Mouse (Mus musculus) brown adipose tissue, adult 24 weeks (tissue): Measurements from ENCODE around the gene Myl12a. TPM values are rescaled to one million over a fixed set of nuclear protein-coding genes. Genes with fewer than 3 reads are reported as not detected.
"Not testable (repeated sequence)": the region's sequence is repeated elsewhere in the genome, so short reads cannot be mapped to it uniquely, and the experiment has no call there.

Source experiments
- H3K27ac ChIP-seq: fragments of 200-500 bp; replicated peaks from 2 replicates; pipeline ENCODE4 v1.5.1; 2012; ENCODE audit warnings: low read depth, mild to moderate bottlenecking, low read length
- H3K4me1 ChIP-seq: fragments of 200-500 bp; 2 replicates; pipeline ENCODE4 v1.6.1; 2012; ENCODE audit warnings: low read length, mixed read lengths; ENCODE audit not compliant: control insufficient read depth, insufficient read depth, insufficient read length
- H3K4me3 ChIP-seq: fragments of 200-500 bp; 2 replicates; pipeline ENCODE4 v1.5.1; 2012; ENCODE audit warnings: low read depth, mild to moderate bottlenecking, low read length, moderate library complexity; ENCODE audit not compliant: insufficient read depth
- polyA plus RNA-seq: library from polyadenylated mRNA; stranded (reverse); fragments of >200 nt; gene quantifications from 2 replicates; pipeline ENCODE4 v1.2.4, GENCODE M21; 2012; ENCODE audit not compliant: missing spikeins, insufficient read depth, insufficient read length

Gene Myl12a
- polyA plus RNA-seq, 1 experiment: 322 TPM

DNA sequence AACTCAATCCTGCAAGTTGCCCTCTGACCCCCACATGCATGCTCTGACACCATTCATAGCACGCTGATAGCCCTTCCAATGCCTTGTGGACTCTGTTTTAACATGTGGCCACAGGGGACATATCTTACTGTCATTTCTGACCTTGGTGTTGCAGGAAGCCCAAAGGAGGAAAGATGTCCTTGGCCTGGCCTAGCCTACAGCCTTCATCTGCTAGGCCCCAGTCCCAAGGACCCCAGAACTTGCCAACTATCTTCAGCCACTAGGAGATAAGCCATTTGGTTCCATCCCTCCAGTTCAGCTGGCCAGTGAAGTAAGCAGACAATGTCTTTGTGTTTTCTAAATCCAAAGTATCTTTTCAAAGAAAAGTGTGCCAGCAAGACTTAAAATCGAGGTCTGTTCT is 37.4 kb downstream of the Myl12a start:
- H3K4me1 ChIP-seq: no peaks in the 10 kb centered on the region

GRCm38 (mm10) chr17:70963546-70963945 is 39.1 kb downstream of the Myl12a start:
- not testable (repeated sequence) for H3K4me3 ChIP-seq, H3K27ac ChIP-seq, H3K4me1 ChIP-seq

More for the DNA sequence above, 37.4 kb downstream of the Myl12a start:
- Histone ChIP-seq H3K4me3 (no peak overlapping the region), H3K27ac (no peak overlapping the region)

DNA sequence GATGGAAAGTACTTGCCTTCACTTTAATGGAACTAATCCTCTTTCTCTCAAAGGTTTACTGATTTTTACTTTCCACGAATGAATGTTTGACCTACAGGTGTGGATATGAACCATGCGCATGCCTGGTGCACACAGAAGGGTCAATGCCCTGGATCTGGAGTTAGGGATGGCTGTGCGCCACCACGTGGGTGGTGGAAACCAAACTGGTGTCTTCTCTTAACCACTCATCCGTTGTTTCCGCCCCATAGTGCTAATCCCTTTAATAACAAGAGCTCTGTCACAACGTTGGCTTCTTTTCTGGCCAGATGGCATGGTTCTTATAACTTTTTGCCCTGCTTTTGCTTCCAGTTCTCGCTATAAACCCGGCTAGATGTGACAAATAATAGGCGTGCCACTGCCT is 51.4 kb downstream of the Myl12a start:
- no peak overlapping the region for H3K4me3 ChIP-seq
- H3K4me1 ChIP-seq: no peaks in the 10 kb centered on the region
- no peak overlapping the region for H3K27ac ChIP-seq

- no peak overlapping the region for H3K27ac ChIP-seq
- H3K4me3 ChIP-seq: no peak overlapping the region
These were observed 53.5 kb downstream of the Myl12a start for GRCm38 (mm10) chr17:70949171-70949570.

DNA sequence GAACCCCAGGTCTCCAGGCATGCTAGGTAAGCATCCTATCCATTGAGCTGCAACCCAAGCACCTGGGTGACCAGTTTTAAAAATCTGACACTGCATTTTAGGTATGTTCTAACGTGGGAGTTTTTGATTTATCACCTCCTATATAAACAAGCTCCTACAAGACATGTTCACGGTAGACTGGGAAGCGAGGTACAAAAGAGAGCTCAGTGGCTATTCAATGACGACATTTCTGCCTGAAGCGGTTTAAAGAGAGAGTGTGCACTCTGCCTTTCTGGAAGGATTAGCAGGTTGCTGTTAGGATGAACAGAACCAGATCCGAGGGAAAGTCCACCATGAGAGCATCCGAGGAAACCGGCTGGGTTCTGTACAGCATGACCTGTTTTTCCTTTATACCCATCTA is 54.0 kb downstream of the Myl12a start:
- H3K4me1 ChIP-seq: no peaks in the 10 kb centered on the region
- H3K4me3 ChIP-seq: no peak overlapping the region
- no peak overlapping the region for H3K27ac ChIP-seq

More at GRCm38 (mm10) chr17:70949171-70949570, 53.5 kb downstream of the Myl12a start:
- H3K4me1 ChIP-seq: no peaks in the 10 kb centered on the region

GRCm38 (mm10) chr17:70943779-70944178 is 58.9 kb downstream of the Myl12a start:
- Histone ChIP-seq H3K27ac (no peak overlapping the region), H3K4me3 (no peak overlapping the region), H3K4me1 (no peaks in the 10 kb centered on the region)

Other genes starting within 250 kb of the Myl12a start
- 4.2 and 6.7 TPM in 2 replicates for gene Tgif1, start 149.3 kb downstream of the Myl12a start, polyA plus RNA-seq
- 10.1 and 21.6 TPM in 2 replicates for gene Myom1, start 245 bp downstream of the Myl12a start, polyA plus RNA-seq
- gene Lpin2, start 179.7 kb upstream of the Myl12a start, polyA plus RNA-seq: 3.3 and 6.3 TPM in 2 replicates